Mouse (Mus musculus): ENCODE data around the gene Vmn1r13.
"Not testable (repeated sequence)": the region's sequence is repeated elsewhere in the genome, so short reads cannot be mapped to it uniquely, and the experiment has no call there.

Vmn1r13 gene

DNA sequence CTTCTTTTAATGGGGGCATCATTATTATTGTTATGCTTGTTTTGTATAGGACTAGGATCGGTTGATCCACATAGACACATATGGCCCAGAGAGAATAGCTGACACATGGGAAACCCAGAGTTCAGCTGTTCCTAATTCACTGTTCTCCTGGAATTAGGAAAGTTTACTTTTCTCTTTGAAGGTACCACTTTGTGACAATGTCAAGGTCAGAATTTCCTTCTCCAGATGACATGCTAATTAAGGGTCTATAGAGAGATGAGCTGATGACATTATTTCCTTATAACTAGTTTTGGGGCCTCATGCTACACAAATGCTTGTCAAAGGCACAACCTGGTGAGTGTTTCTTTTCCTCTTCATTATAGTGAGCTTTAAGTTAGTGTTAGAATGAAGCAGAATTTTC, at the start of gene Vmn1r13:
Vmn1r13 (plus strand) TSS at position 301 of the 400 bp plus-strand sequence.
- not testable (repeated sequence) for H3K36me3 ChIP-seq (ENCODE audit: insufficient read depth, low read length); H3K4me1 ChIP-seq (replicated peaks; ENCODE audit: low read depth, low read length); H3K4me3 ChIP-seq (replicated peaks; ENCODE audit: low read length); H3K27me3 ChIP-seq (ENCODE audit: insufficient read depth, low read length); H3K9me3 ChIP-seq (ENCODE audit: low read length)

DNA sequence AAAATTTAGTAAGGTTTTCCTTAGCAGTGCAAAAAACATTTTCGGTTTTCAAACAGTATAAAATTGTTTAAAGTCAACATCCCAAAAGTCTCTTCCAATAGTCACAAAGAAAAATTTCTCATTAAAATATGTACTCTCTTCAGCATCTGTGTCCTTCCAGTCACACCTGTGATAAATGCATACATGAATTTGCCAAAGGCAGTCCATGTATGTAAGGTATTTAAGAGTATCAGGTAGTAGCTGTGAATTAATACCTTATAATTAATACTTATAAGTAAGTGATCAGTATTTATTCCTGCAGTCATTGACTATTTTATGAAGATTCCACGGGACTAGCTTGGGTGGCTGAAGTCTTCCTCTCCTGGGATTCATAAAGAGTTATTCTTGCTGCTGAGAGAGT, 46.5 kb upstream of the Vmn1r13 start, which contains the start of gene Vmn1r12:
Vmn1r12 (plus strand) TSS at position 301 of the 400 bp plus-strand sequence.
- no peak for TF ChIP-seq NANOG (IDR thresholded peaks at IDR 0.05; ENCODE audit: borderline replicate concordance, low read length)
- no peak for TF ChIP-seq POU5F1 (IDR thresholded peaks at IDR 0.05; ENCODE audit: borderline replicate concordance, low read length)
- TF ChIP-seq CTCF (conservative IDR thresholded peaks at IDR 0.05; ENCODE audit: low read length) = no peak
- no peaks in the 10 kb centered on the region for H3K27me3 ChIP-seq (ENCODE audit: insufficient read depth, low read length)
- no peaks in the 10 kb centered on the region for H3K36me3 ChIP-seq (ENCODE audit: insufficient read depth, low read length)
- no peaks in the 10 kb centered on the region for H3K4me1 ChIP-seq (replicated peaks; ENCODE audit: low read depth, low read length)
- H3K4me3 ChIP-seq (replicated peaks; ENCODE audit: low read length) = no peak within 1 kb of the TSS
- H3K9me3 ChIP-seq (ENCODE audit: low read length) = no peaks in the 10 kb centered on the region

DNA sequence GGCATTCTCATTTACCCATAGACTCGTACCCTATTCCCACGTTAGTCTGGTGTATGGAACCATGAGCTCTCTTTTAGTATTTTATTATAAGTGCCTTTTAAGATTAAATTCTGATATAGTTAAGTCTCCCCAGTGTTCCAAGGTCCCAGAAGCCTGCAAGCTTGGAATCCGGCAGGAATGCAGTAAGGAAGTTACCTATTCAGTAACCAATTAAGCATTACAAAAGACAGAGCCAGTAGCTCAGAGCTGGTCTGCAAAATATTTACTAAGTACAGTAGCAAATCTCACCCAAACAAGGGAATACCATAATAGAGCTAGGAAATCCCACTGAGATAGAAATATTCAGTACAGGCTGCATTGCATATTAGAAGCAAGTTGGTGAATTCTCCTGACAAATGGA, 13.1 kb upstream of the Vmn1r13 start:
- H3K9me3 ChIP-seq (ENCODE audit: low read length); H3K4me3 ChIP-seq (replicated peaks; ENCODE audit: low read length); H3K4me1 ChIP-seq (replicated peaks; ENCODE audit: low read depth, low read length); H3K36me3 ChIP-seq (ENCODE audit: insufficient read depth, low read length); H3K27me3 ChIP-seq (ENCODE audit: insufficient read depth, low read length): not testable (repeated sequence)

DNA sequence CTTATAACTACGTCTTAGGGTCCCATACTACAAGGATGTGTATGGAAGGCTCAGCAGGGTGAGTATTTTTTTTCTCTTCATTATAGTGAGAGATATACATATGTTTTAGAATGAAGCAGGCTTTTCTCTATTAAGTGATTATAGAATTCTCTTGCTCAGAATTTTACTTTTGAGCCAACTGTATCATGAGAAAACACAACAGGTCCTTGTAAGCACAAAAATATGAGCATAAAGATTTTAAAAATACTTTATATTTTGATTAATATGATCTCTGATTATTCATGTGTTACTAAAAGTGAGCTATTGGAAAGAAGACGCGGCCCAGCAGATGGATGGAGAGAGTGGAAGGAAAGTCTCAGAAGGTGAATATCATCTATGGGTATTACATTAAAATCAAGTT, 28.3 kb downstream of the Vmn1r13 start, which contains the start of gene Vmn1r14:
Vmn1r14 (plus strand) TSS at position 301 of the 400 bp plus-strand sequence.
- no peak within 1 kb of the TSS for H3K4me3 ChIP-seq (replicated peaks; ENCODE audit: low read length)
- no peaks in the 10 kb centered on the region for H3K36me3 ChIP-seq (ENCODE audit: insufficient read depth, low read length)
- peaks cover 12% of the 10 kb centered on the region for H3K9me3 ChIP-seq (ENCODE audit: low read length)
- TF ChIP-seq NANOG (IDR thresholded peaks at IDR 0.05; ENCODE audit: borderline replicate concordance, low read length) (no peak), CTCF (conservative IDR thresholded peaks at IDR 0.05; ENCODE audit: low read length) (no peak), POU5F1 (IDR thresholded peaks at IDR 0.05; ENCODE audit: borderline replicate concordance, low read length) (no peak)
- H3K27me3 ChIP-seq (ENCODE audit: insufficient read depth, low read length) = no peaks in the 10 kb centered on the region
- H3K4me1 ChIP-seq (replicated peaks; ENCODE audit: low read depth, low read length) = no peaks in the 10 kb centered on the region

DNA sequence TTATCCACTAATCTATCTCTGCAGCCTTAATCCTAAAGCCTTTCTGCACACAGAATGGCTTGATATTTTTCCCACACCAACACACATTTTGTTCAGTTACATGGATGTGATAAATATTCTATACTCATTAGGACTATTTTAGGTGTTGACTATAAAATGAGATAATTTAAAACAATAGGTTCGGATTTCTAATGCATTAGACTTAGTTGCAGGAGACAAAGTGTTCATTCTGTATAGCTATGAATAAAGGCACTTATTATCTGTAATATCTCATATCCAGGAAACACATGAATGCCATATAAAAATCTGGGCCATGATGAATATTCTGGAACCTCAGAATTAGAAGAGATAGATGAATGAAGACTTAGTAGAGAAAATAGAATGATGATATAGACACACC, 54.6 kb downstream of the Vmn1r13 start, which contains the start of gene Vmn1r15:
Vmn1r15 (plus strand) TSS at position 301 of the 400 bp plus-strand sequence.
- H3K4me1 ChIP-seq (replicated peaks; ENCODE audit: low read depth, low read length) = no peaks in the 10 kb centered on the region
- no peak within 1 kb of the TSS for H3K4me3 ChIP-seq (replicated peaks; ENCODE audit: low read length)
- H3K9me3 ChIP-seq (ENCODE audit: low read length) = no peaks in the 10 kb centered on the region
- H3K36me3 ChIP-seq (ENCODE audit: insufficient read depth, low read length) = no peaks in the 10 kb centered on the region
- TF ChIP-seq POU5F1 (IDR thresholded peaks at IDR 0.05; ENCODE audit: borderline replicate concordance, low read length) (no peak), CTCF (conservative IDR thresholded peaks at IDR 0.05; ENCODE audit: low read length) (no peak), NANOG (IDR thresholded peaks at IDR 0.05; ENCODE audit: borderline replicate concordance, low read length) (no peak)
- H3K27me3 ChIP-seq (ENCODE audit: insufficient read depth, low read length) = no peaks in the 10 kb centered on the region

DNA sequence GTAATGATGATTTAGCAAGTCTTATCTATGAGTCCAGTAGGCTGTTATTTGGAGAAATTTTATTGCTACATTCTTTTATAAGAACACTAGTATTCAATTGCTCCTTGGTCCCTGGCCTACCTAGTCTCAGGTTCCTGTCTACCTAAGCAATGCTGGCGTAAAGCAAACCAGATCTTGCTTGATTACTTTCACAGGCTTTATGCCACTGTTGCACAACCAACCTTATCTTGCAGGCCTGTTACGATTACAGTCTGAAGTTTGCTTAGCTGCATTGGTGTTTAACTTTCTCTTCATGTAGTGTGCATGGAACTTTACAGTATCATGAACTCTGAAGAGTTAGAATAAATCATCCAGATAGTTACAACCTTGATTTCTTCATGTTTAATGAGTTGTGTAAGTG, 57.9 kb downstream of the Vmn1r13 start:
- no peaks in the 10 kb centered on the region for H3K36me3 ChIP-seq (ENCODE audit: insufficient read depth, low read length)
- TF ChIP-seq NANOG (IDR thresholded peaks at IDR 0.05; ENCODE audit: borderline replicate concordance, low read length) (no peak), CTCF (conservative IDR thresholded peaks at IDR 0.05; ENCODE audit: low read length) (no peak), POU5F1 (IDR thresholded peaks at IDR 0.05; ENCODE audit: borderline replicate concordance, low read length) (no peak)
- H3K9me3 ChIP-seq (ENCODE audit: low read length) = no peaks in the 10 kb centered on the region
- no peaks in the 10 kb centered on the region for H3K27me3 ChIP-seq (ENCODE audit: insufficient read depth, low read length)
- H3K4me3 ChIP-seq (replicated peaks; ENCODE audit: low read length) = no peak overlapping the region
- H3K4me1 ChIP-seq (replicated peaks; ENCODE audit: low read depth, low read length) = no peaks in the 10 kb centered on the region

Measured in E14TG2a.4 (cell line).